Mouse (Mus musculus): ENCODE results near the gene Stk39. TPM values are rescaled to one million over a fixed set of nuclear protein-coding genes. Genes with fewer than 3 reads are reported as not detected.

Stk39 gene
- polyA plus RNA-seq, 2 experiments: 0.93 to 1.7 TPM

GRCm38 (mm10) chr2:68260911-68261310, 211.2 kb downstream of the Stk39 start:
- no peak overlapping the region for H3K27ac ChIP-seq
- no peak overlapping the region for H3K4me3 ChIP-seq (ENCODE audit: insufficient read depth in 1 of 2, low read depth in 2 of 2, low read length in 2 of 2)
- H3K4me1 ChIP-seq (replicated peaks; ENCODE audit: control insufficient read depth in 2 of 2, insufficient read depth in 2 of 2, low read length in 1 of 2): no peaks in the 10 kb centered on the region
- no peaks in the 10 kb centered on the region for H3K27me3 ChIP-seq (ENCODE audit: control insufficient read depth, insufficient read depth, low read length)
- no peak overlapping the region for H3K4me2 ChIP-seq (ENCODE audit: low read depth)
- ATAC-seq (ENCODE audit: insufficient read depth): no peak
- 63% methylated on average over 2 of the region's 2 CpGs for WGBS (ENCODE audit: insufficient replicate concordance)
- H3K9ac ChIP-seq (replicated peaks): no peak overlapping the region
- TF ChIP-seq CTCF (IDR thresholded peaks at IDR 0.05; ENCODE audit: low read depth) (no peak), EP300 (IDR thresholded peaks at IDR 0.05; ENCODE audit: low read depth) (no peak)
- DNase-seq (ENCODE audit: low read depth in 3 of 3, low spot score in 3 of 3): no peak
- no peaks in the 10 kb centered on the region for H3K9me3 ChIP-seq (ENCODE audit: control insufficient read depth, low read length)
- no peaks in the 10 kb centered on the region for H3K36me3 ChIP-seq (replicated peaks; ENCODE audit: control insufficient read depth, insufficient read depth, low read depth)

GRCm38 (mm10) chr2:68257571-68257970, 214.5 kb downstream of the Stk39 start:
- 63% methylated on average over 6 of the region's 6 CpGs for WGBS (ENCODE audit: insufficient replicate concordance)
- H3K9me3 ChIP-seq (ENCODE audit: control insufficient read depth, low read length): no peaks in the 10 kb centered on the region
- no peak overlapping the region for H3K4me3 ChIP-seq (ENCODE audit: insufficient read depth in 1 of 2, low read depth in 2 of 2, low read length in 2 of 2)
- H3K27me3 ChIP-seq (ENCODE audit: control insufficient read depth, insufficient read depth, low read length): no peaks in the 10 kb centered on the region
- DNase-seq (ENCODE audit: low read depth in 3 of 3, low spot score in 3 of 3): no peak
- TF ChIP-seq EP300 (IDR thresholded peaks at IDR 0.05; ENCODE audit: low read depth) (no peak), CTCF (IDR thresholded peaks at IDR 0.05; ENCODE audit: low read depth) (no peak)
- no peak overlapping the region for H3K4me2 ChIP-seq (ENCODE audit: low read depth)
- H3K36me3 ChIP-seq (replicated peaks; ENCODE audit: control insufficient read depth, insufficient read depth, low read depth): no peaks in the 10 kb centered on the region
- no peak overlapping the region for H3K9ac ChIP-seq (replicated peaks)
- no peak overlapping the region for H3K27ac ChIP-seq
- H3K4me1 ChIP-seq (replicated peaks; ENCODE audit: control insufficient read depth in 2 of 2, insufficient read depth in 2 of 2, low read length in 1 of 2): no peaks in the 10 kb centered on the region
- no peak for ATAC-seq (ENCODE audit: insufficient read depth)

GRCm38 (mm10) chr2:68256472-68256871, 215.6 kb downstream of the Stk39 start:
- H3K27ac ChIP-seq: no peak overlapping the region
- H3K9me3 ChIP-seq (ENCODE audit: control insufficient read depth, low read length): no peaks in the 10 kb centered on the region
- no peak overlapping the region for H3K4me2 ChIP-seq (ENCODE audit: low read depth)
- H3K36me3 ChIP-seq (replicated peaks; ENCODE audit: control insufficient read depth, insufficient read depth, low read depth): no peaks in the 10 kb centered on the region
- H3K27me3 ChIP-seq (ENCODE audit: control insufficient read depth, insufficient read depth, low read length): no peaks in the 10 kb centered on the region
- no peak overlapping the region for H3K4me3 ChIP-seq (ENCODE audit: insufficient read depth in 1 of 2, low read depth in 2 of 2, low read length in 2 of 2)
- H3K4me1 ChIP-seq (replicated peaks; ENCODE audit: control insufficient read depth in 2 of 2, insufficient read depth in 2 of 2, low read length in 1 of 2): no peaks in the 10 kb centered on the region
- no peak for ATAC-seq (ENCODE audit: insufficient read depth)
- no peak overlapping the region for H3K9ac ChIP-seq (replicated peaks)
- WGBS (ENCODE audit: insufficient replicate concordance): 63% methylated on average over 8 of the region's 8 CpGs
- TF ChIP-seq EP300 (IDR thresholded peaks at IDR 0.05; ENCODE audit: low read depth) (no peak), CTCF (IDR thresholded peaks at IDR 0.05; ENCODE audit: low read depth) (no peak)
- no peak for DNase-seq (ENCODE audit: low read depth in 3 of 3, low spot score in 3 of 3)

- WGBS (ENCODE audit: insufficient replicate concordance): 39% methylated on average over 4 of the region's 4 CpGs
- TF ChIP-seq EP300 (IDR thresholded peaks at IDR 0.05; ENCODE audit: low read depth) (no peak), CTCF (IDR thresholded peaks at IDR 0.05; ENCODE audit: low read depth) (no peak)
- H3K4me2 ChIP-seq (ENCODE audit: low read depth): no peak overlapping the region
- no peaks in the 10 kb centered on the region for H3K27me3 ChIP-seq (ENCODE audit: control insufficient read depth, insufficient read depth, low read length)
- H3K9ac ChIP-seq (replicated peaks): no peak overlapping the region
- no peaks in the 10 kb centered on the region for H3K4me1 ChIP-seq (replicated peaks; ENCODE audit: control insufficient read depth in 2 of 2, insufficient read depth in 2 of 2, low read length in 1 of 2)
- no peak overlapping the region for H3K27ac ChIP-seq
- no peak for ATAC-seq (ENCODE audit: insufficient read depth)
- no peak for DNase-seq (ENCODE audit: low read depth in 3 of 3, low spot score in 3 of 3)
- no peaks in the 10 kb centered on the region for H3K36me3 ChIP-seq (replicated peaks; ENCODE audit: control insufficient read depth, insufficient read depth, low read depth)
- H3K9me3 ChIP-seq (ENCODE audit: control insufficient read depth, low read length): no peaks in the 10 kb centered on the region
- no peak overlapping the region for H3K4me3 ChIP-seq (ENCODE audit: insufficient read depth in 1 of 2, low read depth in 2 of 2, low read length in 2 of 2)
Measured at GRCm38 (mm10) chr2:68254756-68255155, 217.3 kb downstream of the Stk39 start.

GRCm38 (mm10) chr2:68253222-68253621, 218.8 kb downstream of the Stk39 start:
- TF ChIP-seq CTCF (IDR thresholded peaks at IDR 0.05; ENCODE audit: low read depth) (no peak), EP300 (IDR thresholded peaks at IDR 0.05; ENCODE audit: low read depth) (no peak)
- Histone ChIP-seq H3K4me1 (replicated peaks; ENCODE audit: control insufficient read depth in 2 of 2, insufficient read depth in 2 of 2, low read length in 1 of 2) (no peaks in the 10 kb centered on the region), H3K27me3 (ENCODE audit: control insufficient read depth, insufficient read depth, low read length) (no peaks in the 10 kb centered on the region), H3K4me3 (ENCODE audit: insufficient read depth in 1 of 2, low read depth in 2 of 2, low read length in 2 of 2) (no peak overlapping the region), H3K36me3 (replicated peaks; ENCODE audit: control insufficient read depth, insufficient read depth, low read depth) (no peaks in the 10 kb centered on the region), H3K9ac (replicated peaks) (no peak overlapping the region), H3K27ac (no peak overlapping the region), H3K4me2 (ENCODE audit: low read depth) (no peak overlapping the region), H3K9me3 (ENCODE audit: control insufficient read depth, low read length) (no peaks in the 10 kb centered on the region)
- ATAC-seq (ENCODE audit: insufficient read depth) (no peak), DNase-seq (ENCODE audit: low read depth in 3 of 3, low spot score in 3 of 3) (no peak)
- WGBS (ENCODE audit: insufficient replicate concordance): 51% methylated on average over 2 of the region's 2 CpGs

Measured in liver, embryonic 14.5 days (tissue).